Mouse (Mus musculus) MEL (cell line): ENCODE measurements around the gene Acin1. TPM values are rescaled to one million over a fixed set of nuclear protein-coding genes. Genes with fewer than 3 reads are reported as not detected.

Experiments
- DNase-seq: peaks from one replicate; pipeline ENCODE4 v3.0.0; 2011; ENCODE audit warnings: low read depth, low spot score
- H3K27ac ChIP-seq: 2 replicates; pipeline ENCODE4 v1.5.1; 2012; ENCODE audit warnings: low read depth, mild to moderate bottlenecking, control low read depth, low read length, moderate library complexity; ENCODE audit not compliant: control insufficient read depth
- H3K27me3 ChIP-seq, 2 experiments: fragments of 150-350 bp in 1 of 2; sonication (generic) in 1 of 2; 2 replicates each; pipeline ENCODE4 v1.6.1; 2012; ENCODE audit warnings: low read length in 2 of 2, mild to moderate bottlenecking in 2 of 2, improper control_type of control experiment in 1 of 2, moderate library complexity in 1 of 2; ENCODE audit not compliant: insufficient read depth in 2 of 2, control insufficient read depth in 1 of 2
- H3K36me3 ChIP-seq, 2 experiments: 2 replicates each; pipeline ENCODE4 v1.6.1; 2012 to 2014; ENCODE audit warnings: low read length in 2 of 2, improper control_type of control experiment in 1 of 2, inconsistent platforms in 1 of 2, mild to moderate bottlenecking in 1 of 2; ENCODE audit not compliant: insufficient read depth in 2 of 2, control insufficient read depth in 1 of 2
- H3K4me1 ChIP-seq, 2 experiments: fragments of 150-350 bp in 1 of 2; sonication (generic) in 1 of 2; 2 replicates each; pipeline ENCODE4 v1.6.1; 2012; ENCODE audit warnings: low read length in 2 of 2, improper control_type of control experiment in 1 of 2, mild to moderate bottlenecking in 1 of 2; ENCODE audit not compliant: insufficient read depth in 2 of 2, control insufficient read depth in 1 of 2
- H3K4me3 ChIP-seq, 2 experiments: fragments of 150-350 bp in 1 of 2; sonication (generic) in 1 of 2; 2 replicates each; pipeline ENCODE4 v1.5.1; 2012; ENCODE audit warnings: low read depth in 2 of 2, low read length in 2 of 2, mild to moderate bottlenecking in 2 of 2, moderate library complexity in 2 of 2, control low read depth in 1 of 2, improper control_type of control experiment in 1 of 2; ENCODE audit not compliant: control insufficient read depth in 1 of 2, insufficient read depth in 1 of 2
- H3K79me2 ChIP-seq: 2 replicates; pipeline ENCODE4 v1.6.1; 2012; ENCODE audit warnings: mild to moderate bottlenecking, low read length, moderate library complexity; ENCODE audit not compliant: control insufficient read depth, poor library complexity, insufficient read depth
- H3K9ac ChIP-seq: 2 replicates; pipeline ENCODE4 v1.6.1; 2012; ENCODE audit warnings: low read depth, mild to moderate bottlenecking, control low read depth, low read length, moderate library complexity; ENCODE audit not compliant: control insufficient read depth, poor library complexity, severe bottlenecking
- H3K9me3 ChIP-seq: fragments of 150-350 bp; sonication (generic); replicated peaks from 2 replicates; pipeline ENCODE4 v1.6.1; 2012; ENCODE audit warnings: mild to moderate bottlenecking, low read length, improper control_type of control experiment, moderate library complexity; ENCODE audit not compliant: insufficient read depth
- BHLHE40 ChIP-seq: IDR thresholded peaks from 2 replicates; pipeline ENCODE4 v1.6.1; 2012; ENCODE audit warnings: low read depth, mild to moderate bottlenecking, inconsistent platforms, low read length, improper control_type of control experiment, borderline replicate concordance
- CTCF ChIP-seq, 3 experiments: IDR thresholded peaks in 2 of 3; conservative IDR thresholded peaks in 1 of 3; 2 replicates each; pipeline ENCODE4 v1.5.1; 2011 to 2012; ENCODE audit warnings: low read length in 3 of 3, low read depth in 2 of 3, mild to moderate bottlenecking in 2 of 3, improper control_type of control experiment in 1 of 3, inconsistent platforms in 1 of 3, mixed read lengths in 1 of 3, moderate library complexity in 1 of 3; ENCODE audit not compliant: control insufficient read depth in 1 of 3, insufficient read depth in 1 of 3, poor library complexity in 1 of 3, severe bottlenecking in 1 of 3
- ELF1 ChIP-seq: IDR thresholded peaks from 2 replicates; pipeline ENCODE4 v1.6.1; 2014; ENCODE audit warnings: low read depth, mild to moderate bottlenecking, inconsistent platforms, low read length, improper control_type of control experiment, moderate library complexity
- EP300 ChIP-seq, 2 experiments: IDR thresholded peaks; 2 replicates each; pipeline ENCODE4 v1.6.1; 2011; ENCODE audit warnings: improper control_type of control experiment in 2 of 2, low read length in 2 of 2, low read depth in 1 of 2, mild to moderate bottlenecking in 1 of 2
- ETS1 ChIP-seq: IDR thresholded peaks from 2 replicates; pipeline ENCODE4 v1.6.1; 2012; ENCODE audit warnings: low read depth, mild to moderate bottlenecking, inconsistent platforms, low read length, improper control_type of control experiment, moderate library complexity
- GATA1 ChIP-seq: IDR thresholded peaks from 2 replicates; pipeline ENCODE4 v1.6.1; 2011; ENCODE audit warnings: low read depth, low read length, improper control_type of control experiment
- HCFC1 ChIP-seq: IDR thresholded peaks from 2 replicates; pipeline ENCODE4 v1.6.1; 2012; ENCODE audit warnings: low read depth, mild to moderate bottlenecking, inconsistent platforms, low read length, improper control_type of control experiment, moderate library complexity
- JUND ChIP-seq: IDR thresholded peaks from 2 replicates; pipeline ENCODE4 v1.6.1; 2011; ENCODE audit warnings: low read depth, mild to moderate bottlenecking, improper control_type of control experiment, low read length
- KAT2A ChIP-seq: conservative IDR thresholded peaks from 2 replicates; pipeline ENCODE4 v1.6.1; 2012; ENCODE audit warnings: low read depth, low read length, improper control_type of control experiment, inconsistent platforms
- MAFK ChIP-seq: IDR thresholded peaks from 2 replicates; pipeline ENCODE4 v1.6.1; 2011; ENCODE audit warnings: low read depth, mild to moderate bottlenecking, low read length, improper control_type of control experiment, borderline replicate concordance
- MAX ChIP-seq: IDR thresholded peaks from 2 replicates; pipeline ENCODE4 v1.6.1; 2011; ENCODE audit warnings: low read length, improper control_type of control experiment
- MAZ ChIP-seq: IDR thresholded peaks from 2 replicates; pipeline ENCODE4 v1.6.1; 2012; ENCODE audit warnings: low read depth, mild to moderate bottlenecking, inconsistent platforms, low read length, improper control_type of control experiment
- MXI1 ChIP-seq: IDR thresholded peaks from 2 replicates; pipeline ENCODE4 v1.6.1; 2011; ENCODE audit warnings: mild to moderate bottlenecking, low read depth, low read length, improper control_type of control experiment
- MYC ChIP-seq: IDR thresholded peaks from 2 replicates; pipeline ENCODE4 v1.6.1; 2011; ENCODE audit warnings: low read depth, mild to moderate bottlenecking, low read length, improper control_type of control experiment, moderate library complexity
- NELFE ChIP-seq: IDR thresholded peaks from 2 replicates; pipeline ENCODE4 v1.6.1; 2011; ENCODE audit warnings: low read depth, low read length, improper control_type of control experiment
- NRF1 ChIP-seq: IDR thresholded peaks from 2 replicates; pipeline ENCODE4 v1.6.1; 2014; ENCODE audit warnings: low read depth, mild to moderate bottlenecking, inconsistent platforms, low read length, improper control_type of control experiment, moderate library complexity; ENCODE audit not compliant: poor library complexity, insufficient read depth, severe bottlenecking
- POLR2A ChIP-seq, 2 experiments: IDR thresholded peaks; 2 replicates each; pipeline ENCODE4 v1.6.1; 2011 to 2012; ENCODE audit warnings: low read length in 2 of 2, mild to moderate bottlenecking in 2 of 2, control low read depth in 1 of 2, improper control_type of control experiment in 1 of 2, low read depth in 1 of 2, moderate library complexity in 1 of 2; ENCODE audit not compliant: control insufficient read depth in 1 of 2, insufficient read depth in 1 of 2, poor library complexity in 1 of 2
- POLR2AphosphoS2 ChIP-seq: IDR thresholded peaks from 2 replicates; pipeline ENCODE4 v1.6.1; 2011; ENCODE audit warnings: low read length, improper control_type of control experiment
- RAD21 ChIP-seq: IDR thresholded peaks from 2 replicates; pipeline ENCODE4 v1.6.1; 2011; ENCODE audit warnings: mild to moderate bottlenecking, low read depth, low read length, improper control_type of control experiment
- RCOR1 ChIP-seq: IDR thresholded peaks from 2 replicates; pipeline ENCODE4 v1.6.1; 2012; ENCODE audit warnings: low read depth, mild to moderate bottlenecking, inconsistent platforms, low read length, improper control_type of control experiment
- SIN3A ChIP-seq: IDR thresholded peaks from 2 replicates; pipeline ENCODE4 v1.6.1; 2012; ENCODE audit warnings: low read length, improper control_type of control experiment, inconsistent platforms
- SMC3 ChIP-seq: IDR thresholded peaks from 2 replicates; pipeline ENCODE4 v1.6.1; 2011; ENCODE audit warnings: low read depth, low read length, improper control_type of control experiment
- TAL1 ChIP-seq: IDR thresholded peaks from 2 replicates; pipeline ENCODE4 v1.6.1; 2012; ENCODE audit warnings: mild to moderate bottlenecking, inconsistent platforms, low read length, moderate library complexity, mixed read lengths
- TBP ChIP-seq: IDR thresholded peaks from 2 replicates; pipeline ENCODE4 v1.8.0; 2011; ENCODE audit warnings: low read depth, low read length, improper control_type of control experiment
- TCF12 ChIP-seq: IDR thresholded peaks from 2 replicates; pipeline ENCODE4 v1.6.1; 2014; ENCODE audit warnings: low read depth, mild to moderate bottlenecking, inconsistent platforms, low read length, improper control_type of control experiment, moderate library complexity
- USF1 ChIP-seq: IDR thresholded peaks from 2 replicates; pipeline ENCODE4 v1.6.1; 2014; ENCODE audit warnings: low read depth, mild to moderate bottlenecking, inconsistent platforms, low read length, improper control_type of control experiment, moderate library complexity
- ZC3H11A ChIP-seq: IDR thresholded peaks from 2 replicates; pipeline ENCODE4 v1.6.1; 2012; ENCODE audit warnings: low read depth, mild to moderate bottlenecking, inconsistent platforms, low read length, improper control_type of control experiment
- ZKSCAN1 ChIP-seq: IDR thresholded peaks from 2 replicates; pipeline ENCODE4 v1.6.1; 2012; ENCODE audit warnings: low read depth, mild to moderate bottlenecking, inconsistent platforms, low read length, improper control_type of control experiment, moderate library complexity
- ZNF384 ChIP-seq: IDR thresholded peaks from 2 replicates; pipeline ENCODE4 v1.6.1; 2012; ENCODE audit warnings: low read depth, mild to moderate bottlenecking, inconsistent platforms, low read length, improper control_type of control experiment
- polyA plus RNA-seq, 2 experiments: library from polyadenylated mRNA; stranded (reverse) in 1 of 2; unstranded in 1 of 2; fragments of >175 nt in 1 of 2; fragments of >200 nt in 1 of 2; gene quantifications; 2 replicates each; pipeline versions ENCODE4 v1.2.1 to v1.2.4; 2012; ENCODE audit warnings: low replicate concordance in 2 of 2, low read depth in 1 of 2; ENCODE audit not compliant: insufficient read length in 2 of 2, insufficient read depth in 1 of 2, missing spikeins in 1 of 2
- total RNA-seq: library from RNA; depleted of rRNA; stranded (reverse); fragments of 300-350 nt; gene quantifications from 2 replicates; pipeline ENCODE4 v1.2.3, GENCODE M21; 2012

The Acin1 gene
- total and polyA plus RNA-seq, 3 experiments = 103 to 248 (median 115) TPM

DNA sequence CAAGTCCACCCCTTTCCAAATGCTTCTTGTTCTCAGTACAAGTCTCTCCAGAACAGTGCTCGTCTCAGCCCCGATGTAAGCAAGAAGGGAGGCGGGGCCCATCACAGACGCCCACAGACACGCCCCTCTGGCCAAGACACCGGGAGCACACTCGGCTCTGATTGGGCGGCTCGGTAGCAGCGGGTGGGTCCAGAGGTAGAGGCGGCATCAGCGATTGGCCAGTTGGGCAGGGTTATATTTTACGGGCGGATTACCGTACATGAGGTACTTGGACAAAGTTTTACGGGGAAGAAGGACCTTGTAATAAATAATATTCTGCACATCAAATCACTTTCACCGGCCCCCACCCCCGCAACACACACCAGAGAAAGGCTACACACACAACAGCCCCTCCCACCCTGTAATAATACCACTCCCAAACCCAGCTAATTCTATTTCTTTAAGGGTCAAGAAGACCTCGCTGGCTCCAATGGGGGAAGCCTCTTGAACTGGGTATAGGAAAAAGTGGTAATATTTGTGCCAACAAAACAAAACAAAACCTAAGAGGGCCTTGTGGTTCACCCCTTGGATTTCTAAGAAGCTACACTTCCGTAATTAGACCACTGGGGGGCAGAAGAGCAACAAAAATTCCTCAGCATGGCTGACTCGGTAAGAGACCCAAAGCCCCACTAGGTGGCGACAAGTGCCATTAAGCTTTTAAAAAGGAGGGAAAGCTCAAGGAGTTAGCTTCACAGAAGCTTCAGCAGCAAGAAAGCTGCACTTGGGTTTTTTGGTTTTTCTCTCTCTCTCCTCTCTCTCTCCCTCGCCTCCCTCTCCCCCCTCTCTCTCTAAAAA, 35.9 kb downstream of the Acin1 start:
- H3K27me3 ChIP-seq = no peaks in the 10 kb centered on the region
- peaks cover 4 to 31% of the 10 kb centered on the region in 2 experiments for H3K4me1 ChIP-seq
- peaks cover 24% of the 10 kb centered on the region for H3K79me2 ChIP-seq
- no peak overlapping the region for H3K4me3 ChIP-seq
- no peak overlapping the region for H3K9ac ChIP-seq
- H3K36me3 ChIP-seq = peaks cover 12 to 37% of the 10 kb centered on the region in 2 experiments
- DNase-seq = peak; percentile 95
- TF ChIP-seq BHLHE40 (no peak), POLR2A (IDR thresholded peaks at IDR 0.05; ENCODE audit: control insufficient read depth in 1 of 2, insufficient read depth in 1 of 2, low read depth in 1 of 2, low read length in 2 of 2, poor library complexity in 1 of 2) (0 out of 4 replicates have a peak, but pooled peaks of 1 of the 2 experiments have one; percentile 22), ZNF384 (no peak), HCFC1 (peak; percentile 60; the same call in 1 of the 2 replicates), JUND (peak; percentile 18; the same call in 1 of the 2 replicates), SIN3A (peak; percentile 53), RAD21 (peak; percentile 55), NRF1 (no peak), MYC (peak; percentile 75), ZKSCAN1 (no peak), SMC3 (peak; percentile 80), MAFK (no peak), CTCF (IDR thresholded peaks at IDR 0.05 in 2 of 3, conservative IDR thresholded peaks at IDR 0.05 in 1 of 3; ENCODE audit: control insufficient read depth in 1 of 3, insufficient read depth in 1 of 3, low read depth in 2 of 3, low read length in 3 of 3, poor library complexity in 1 of 3, severe bottlenecking in 1 of 3) (peak; percentile 82 to 97 (median 88)), EP300 (IDR thresholded peaks at IDR 0.05; ENCODE audit: low read depth in 1 of 2, low read length in 2 of 2) (0 out of 4 replicates have a peak, but pooled peaks of 1 of the 2 experiments have one; percentile 11), USF1 (no peak), MXI1 (no peak), TBP (peak; percentile 64), ZC3H11A (peak; percentile 47; the same call in 1 of the 2 replicates)
- H3K9me3 ChIP-seq = no peaks in the 10 kb centered on the region
- H3K27ac ChIP-seq = no peak overlapping the region

GRCm38 (mm10) chr14:54647900-54648299, 38.8 kb downstream of the Acin1 start:
- peak; percentile 82 for DNase-seq
- Histone ChIP-seq H3K27me3 (no peaks in the 10 kb centered on the region), H3K9ac (no peak overlapping the region), H3K27ac (no peak overlapping the region), H3K79me2 (peaks cover 18% of the 10 kb centered on the region; the same call in 1 of the 2 replicates), H3K4me1 (peaks cover 2 to 23% of the 10 kb centered on the region in 2 experiments), H3K9me3 (no peaks in the 10 kb centered on the region), H3K36me3 (peaks cover 12 to 28% of the 10 kb centered on the region in 2 experiments), H3K4me3 (no peak overlapping the region)
- TF ChIP-seq HCFC1 = no peak
- TF ChIP-seq TCF12 = peak; percentile 80
- no peak for TF ChIP-seq POLR2AphosphoS2
- no peak for TF ChIP-seq USF1
- peak; percentile 97 for TF ChIP-seq RCOR1
- peak; percentile 62; the same call in 1 of the 2 replicates for TF ChIP-seq ETS1
- peak; percentile 69; the same call in 1 of the 2 replicates for TF ChIP-seq SIN3A
- peak; percentile 66 for TF ChIP-seq TAL1
- TF ChIP-seq POLR2A (IDR thresholded peaks at IDR 0.05; ENCODE audit: control insufficient read depth in 1 of 2, insufficient read depth in 1 of 2, low read depth in 1 of 2, low read length in 2 of 2, poor library complexity in 1 of 2) = no peak
- TF ChIP-seq ELF1 = no peak
- peak; percentile 75 for TF ChIP-seq GATA1
- 0 out of 2 replicates have a peak, but pooled peaks have one; percentile 23 for TF ChIP-seq MAZ
- no peak for TF ChIP-seq MYC
- TF ChIP-seq KAT2A = no peak
- 0 out of 2 replicates have a peak, but pooled peaks have one; percentile 33 for TF ChIP-seq MXI1
- no peak for TF ChIP-seq TBP
- TF ChIP-seq MAX = no peak
- no peak for TF ChIP-seq NELFE
- TF ChIP-seq EP300 (IDR thresholded peaks at IDR 0.05; ENCODE audit: low read depth in 1 of 2, low read length in 2 of 2) = peak; percentile 65 to 78
